Mouse (Mus musculus) T-helper 17 cell (primary cell): Measurements from ENCODE around the gene Nfkbib.

Source experiments
- in situ Hi-C, 2 experiments: fragments of 300-600 bp; cut with MboI, MseI; formaldehyde crosslinking; loops; 1 replicate in 1 of 2; 2 replicates in 1 of 2; pipeline ENCODE4 v1.15.1; 2025; ENCODE audit warnings: high pct_unique_total_duplicates in 2 of 2

Nfkbib gene

DNA sequence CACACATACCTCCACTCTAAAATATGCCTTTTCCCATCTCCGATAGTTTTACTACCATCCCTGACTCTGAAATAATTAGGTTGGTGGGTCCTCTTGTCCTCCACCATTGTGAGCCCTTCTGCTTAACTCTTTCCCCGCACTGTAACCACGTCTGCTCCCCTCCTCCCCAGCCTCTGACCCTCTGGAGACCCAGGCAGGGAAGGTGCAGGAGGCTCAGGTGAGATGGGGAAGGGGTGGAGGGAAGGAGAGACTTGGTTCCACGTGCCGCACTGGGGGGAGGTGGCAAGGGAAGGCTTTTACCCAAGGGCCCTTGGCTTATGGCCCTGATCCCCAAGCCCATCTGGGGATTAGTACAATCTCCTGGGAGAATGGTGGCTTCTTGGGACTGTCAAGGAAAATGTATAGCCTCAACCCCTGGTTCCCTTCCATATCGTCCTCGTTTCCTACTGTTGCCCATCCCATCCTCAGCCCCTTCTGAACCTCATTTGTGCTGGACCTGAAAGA, at the start of gene Nfkbib:
Nfkbib (minus strand) TSS at position 51 of the 504 bp plus-strand sequence.
- in situ Hi-C loops = no loop called here

DNA sequence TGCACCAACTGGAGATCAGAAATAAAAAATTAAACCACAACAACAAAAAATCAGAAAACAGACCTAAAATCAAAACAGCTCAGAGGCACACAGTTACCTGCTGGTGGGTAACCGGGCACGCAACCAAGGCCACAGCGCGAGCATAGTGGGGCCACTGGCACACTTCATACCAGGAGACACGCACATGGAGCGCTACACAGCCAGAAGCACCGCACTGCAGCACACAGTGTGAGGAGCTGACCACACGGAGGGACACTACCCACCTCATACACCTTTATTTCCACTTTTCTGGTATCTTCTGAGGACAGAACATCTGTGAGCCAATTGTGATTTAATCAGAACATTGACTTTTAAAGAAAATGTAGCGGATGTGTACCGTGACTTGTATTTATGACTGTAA, 49.6 kb upstream of the Nfkbib start:
- in situ Hi-C loops = loop anchor here in 1 of 2 experiments (25.0 kb wide), 1 partner anchor 1595 kb away; the partner anchor contains the start of genes Hcst, Nfkbid and Tyrobp

DNA sequence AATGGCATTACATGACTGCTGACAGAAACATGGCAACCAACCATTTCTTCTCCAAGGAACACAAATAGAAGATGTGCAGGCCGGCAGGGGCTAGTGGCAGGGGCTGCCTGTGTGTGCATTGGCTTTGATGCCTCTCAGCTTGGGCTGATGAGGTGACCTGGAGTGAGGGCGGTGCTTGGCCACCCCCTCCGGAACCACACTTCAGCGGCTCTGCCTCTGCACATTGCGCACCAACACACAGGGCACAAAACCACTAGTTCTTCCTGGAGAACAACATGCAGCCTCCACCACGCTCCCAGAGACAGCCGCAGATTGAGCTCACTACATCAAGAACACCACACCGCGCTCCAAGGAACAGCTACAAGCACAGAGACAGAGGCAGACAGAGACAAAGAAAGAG, 48.9 kb upstream of the Nfkbib start:
- in situ Hi-C loops = loop anchor here in 1 of 2 experiments (25.0 kb wide), 1 partner anchor 1596 kb away; the partner anchor contains the start of genes Hcst, Nfkbid and Tyrobp

DNA sequence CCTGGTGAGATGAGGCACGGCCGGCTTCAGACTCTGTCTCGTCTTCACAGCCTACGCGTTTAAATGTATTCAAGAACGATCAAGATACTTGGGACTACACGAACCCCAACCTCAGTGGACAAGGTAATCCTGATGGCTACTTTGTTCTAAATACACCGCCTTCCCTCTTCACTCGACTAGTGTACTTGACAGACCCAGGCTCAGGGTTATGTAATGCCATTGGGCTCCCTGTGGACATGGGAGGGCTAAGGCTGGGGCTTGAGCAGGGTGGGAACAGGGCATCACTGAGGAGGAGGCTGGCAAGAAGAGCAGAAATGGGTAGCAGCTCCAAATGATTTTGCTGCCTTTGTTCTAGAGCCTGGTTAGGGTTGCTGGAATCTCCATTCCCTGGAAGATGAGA, 47.9 kb upstream of the Nfkbib start:
- in situ Hi-C loops = loop anchor here in 1 of 2 experiments (25.0 kb wide), 1 partner anchor 1597 kb away; the partner anchor contains the start of genes Hcst, Nfkbid and Tyrobp

DNA sequence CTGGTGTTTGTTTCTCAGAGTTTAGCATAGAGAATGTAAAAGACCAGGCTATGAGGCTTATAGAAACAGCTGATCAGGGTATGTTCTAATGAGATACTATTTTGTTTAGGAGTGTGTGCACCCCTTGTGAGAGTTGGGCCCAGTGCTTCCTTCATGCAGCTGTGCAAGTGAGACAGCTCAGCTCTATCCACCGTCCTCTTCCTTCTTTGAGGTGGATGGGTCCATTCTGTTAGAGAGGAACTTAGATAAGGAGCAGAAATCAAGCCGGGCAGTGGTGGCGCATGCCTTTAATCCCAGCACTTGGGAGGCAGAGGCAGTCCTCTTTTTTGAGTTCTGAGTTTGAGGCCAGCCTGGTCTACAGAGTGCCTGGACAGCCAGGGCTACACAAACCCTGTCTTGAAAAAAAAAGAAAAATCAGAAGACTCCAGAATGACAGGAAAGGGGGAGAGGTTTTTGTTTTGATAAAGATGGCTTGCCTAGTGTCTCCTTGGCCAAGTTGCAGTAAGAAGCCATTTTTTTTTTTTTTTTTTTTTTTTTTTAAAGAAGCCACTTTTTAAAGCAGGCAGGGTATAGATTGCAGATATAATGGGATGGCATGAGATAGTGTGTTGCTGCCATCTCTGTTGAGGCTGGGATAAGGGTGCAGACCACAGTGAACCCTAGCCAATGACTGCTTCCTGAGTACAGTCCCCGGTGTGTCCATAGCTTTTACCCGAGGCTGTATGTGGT, 47.2 kb upstream of the Nfkbib start:
- in situ Hi-C loops = loop anchor here in 1 of 2 experiments (25.0 kb wide), 1 partner anchor 1598 kb away; the partner anchor contains the start of genes Hcst, Nfkbid and Tyrobp

DNA sequence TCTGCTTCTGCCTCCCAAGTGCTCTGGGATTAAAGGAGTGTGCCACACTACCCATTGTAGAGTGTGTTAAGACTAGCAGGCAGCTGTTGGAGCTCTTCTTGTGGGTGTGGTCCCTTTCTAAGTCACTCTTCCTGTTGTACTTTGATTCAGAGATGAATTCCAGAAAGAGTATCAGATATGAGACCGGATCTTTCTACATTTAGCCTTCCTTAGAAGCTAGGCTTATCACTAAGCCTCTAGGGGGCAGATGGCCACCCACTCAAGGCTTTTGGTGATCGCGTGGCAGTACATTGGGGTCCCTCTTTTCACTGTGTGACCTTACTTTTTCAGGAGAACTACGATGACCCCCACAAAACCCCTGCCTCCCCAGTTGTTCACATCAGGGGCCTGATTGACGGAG, 45.6 kb upstream of the Nfkbib start:
- in situ Hi-C loops = loop anchor here in 1 of 2 experiments (25.0 kb wide), 1 partner anchor 1599 kb away; the partner anchor contains the start of genes Hcst, Nfkbid and Tyrobp

DNA sequence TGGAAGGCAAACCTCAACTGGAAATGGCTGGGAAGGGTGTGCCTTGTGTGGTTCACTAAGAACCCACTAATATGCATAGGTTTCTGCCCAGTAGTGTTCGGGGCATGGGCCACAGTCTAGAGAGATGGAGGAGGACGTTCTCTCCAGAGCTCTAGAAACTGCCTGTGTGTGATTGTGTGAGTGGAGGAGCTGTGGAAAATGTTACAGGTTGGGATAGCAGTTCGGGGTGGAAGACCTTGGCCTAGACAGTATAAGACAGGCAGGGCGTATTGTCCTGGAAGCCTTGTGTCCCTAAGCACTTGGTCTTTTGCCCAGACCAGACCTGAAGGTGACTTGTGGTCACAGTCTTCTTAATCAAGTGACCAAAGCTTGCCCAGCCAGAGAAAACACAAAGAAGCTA, 45.1 kb upstream of the Nfkbib start:
- in situ Hi-C loops = loop anchor here in 1 of 2 experiments (25.0 kb wide), 1 partner anchor 1600 kb away; the partner anchor contains the start of genes Hcst, Nfkbid and Tyrobp

DNA sequence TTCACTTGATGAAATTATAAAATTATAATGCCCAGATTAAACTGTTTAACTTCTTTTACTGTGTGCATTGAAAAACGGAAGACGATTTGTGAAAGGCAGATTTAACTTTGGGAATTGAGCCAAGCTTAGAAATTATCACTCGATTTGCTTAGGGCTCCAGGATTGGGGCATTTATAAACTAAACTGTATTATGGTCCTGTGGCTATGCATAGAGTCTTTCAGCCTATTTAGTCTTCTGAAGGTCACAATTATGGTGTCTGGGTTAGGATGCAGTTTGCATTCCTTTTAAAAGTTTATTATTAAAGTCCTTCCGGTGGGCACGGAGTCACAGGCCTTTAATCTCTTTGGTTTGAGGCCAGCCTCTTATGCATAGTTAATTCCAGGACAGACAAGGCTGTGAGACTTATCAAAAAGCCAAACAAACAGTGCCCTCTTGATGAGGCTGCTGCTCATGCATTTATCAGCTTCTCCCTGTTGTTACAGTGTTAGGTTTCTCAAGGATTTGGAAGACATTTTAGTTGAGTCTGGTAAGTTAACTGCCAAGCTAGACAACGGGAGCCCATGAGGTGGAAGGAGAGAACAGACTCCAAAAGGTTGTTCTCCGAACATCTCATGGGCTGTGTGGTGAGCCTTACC, 44.4 kb upstream of the Nfkbib start:
- in situ Hi-C loops = loop anchor here in 1 of 2 experiments (25.0 kb wide), 1 partner anchor 1601 kb away; the partner anchor contains the start of genes Hcst, Nfkbid and Tyrobp

DNA sequence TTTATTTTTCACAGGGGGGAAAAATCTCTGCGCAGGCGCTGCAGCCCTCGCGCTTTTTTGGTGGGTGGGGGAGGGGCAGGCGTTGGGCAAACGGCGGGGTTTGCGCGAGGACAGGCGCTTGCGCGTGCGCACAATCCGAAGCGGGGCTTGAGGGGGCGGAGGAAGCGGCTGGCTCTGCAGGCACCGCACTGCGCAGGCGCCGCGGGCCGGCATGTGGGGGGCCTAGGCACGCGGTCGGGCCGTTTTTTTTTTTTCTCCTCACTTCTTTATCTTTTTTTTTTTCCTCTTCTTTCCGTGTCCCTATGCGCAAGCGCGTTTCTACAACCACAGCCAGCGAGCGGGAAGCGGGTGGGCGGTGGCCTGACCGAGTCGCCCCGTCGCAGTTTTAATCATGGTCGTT, 43.9 kb upstream of the Nfkbib start:
- in situ Hi-C loops = loop anchor here in 1 of 2 experiments (25.0 kb wide), 1 partner anchor 1601 kb away; the partner anchor contains the start of genes Hcst, Nfkbid and Tyrobp

DNA sequence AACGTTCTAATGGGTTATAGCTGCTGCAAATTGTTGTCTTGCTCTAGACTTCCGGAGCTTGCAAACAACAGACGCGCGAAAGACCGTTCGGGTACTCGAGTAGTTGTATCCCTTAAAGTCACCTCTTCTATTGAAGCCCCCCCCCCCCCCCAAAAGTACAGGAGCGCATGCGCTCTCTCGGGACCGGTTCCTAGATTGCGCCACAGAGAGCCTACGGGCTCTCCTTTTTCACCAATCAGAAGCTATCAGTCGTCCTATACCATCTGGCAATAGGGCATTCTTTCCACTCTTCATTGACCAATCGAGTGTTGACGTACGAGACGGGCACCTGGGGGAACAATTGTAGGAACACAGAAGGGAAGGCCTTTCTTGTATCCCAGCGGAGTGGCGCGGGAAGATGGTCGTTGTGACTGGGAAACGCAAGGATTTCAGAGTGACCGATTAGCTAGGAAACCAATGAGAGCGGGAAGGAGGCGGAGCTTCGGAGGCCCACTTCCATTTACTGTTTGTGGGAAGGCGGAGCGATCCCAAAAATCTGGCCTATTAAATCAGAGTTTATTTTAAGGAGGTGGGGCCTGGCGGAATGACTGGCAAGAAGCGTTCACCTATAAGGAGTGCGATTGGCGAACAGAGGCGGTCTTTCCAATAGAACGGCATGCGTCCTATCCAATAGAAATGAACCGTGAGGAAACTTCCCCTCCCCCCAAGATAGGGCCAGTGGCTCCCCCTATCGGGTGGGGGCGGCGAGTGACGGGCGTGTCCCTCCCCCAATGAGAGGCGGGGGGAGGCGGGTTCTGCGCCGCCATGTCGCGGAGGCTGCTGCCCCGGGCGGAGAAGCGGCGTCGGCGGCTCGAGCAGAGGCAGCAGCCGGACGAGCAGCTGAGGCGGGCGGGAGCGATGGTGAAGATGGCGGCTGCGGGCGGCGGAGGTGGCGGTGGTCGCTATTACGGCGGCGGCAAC, 43.1 kb upstream of the Nfkbib start:
- in situ Hi-C loops = loop anchor here in 1 of 2 experiments (25.0 kb wide), 1 partner anchor 1602 kb away; the partner anchor contains the start of genes Hcst, Nfkbid and Tyrobp

DNA sequence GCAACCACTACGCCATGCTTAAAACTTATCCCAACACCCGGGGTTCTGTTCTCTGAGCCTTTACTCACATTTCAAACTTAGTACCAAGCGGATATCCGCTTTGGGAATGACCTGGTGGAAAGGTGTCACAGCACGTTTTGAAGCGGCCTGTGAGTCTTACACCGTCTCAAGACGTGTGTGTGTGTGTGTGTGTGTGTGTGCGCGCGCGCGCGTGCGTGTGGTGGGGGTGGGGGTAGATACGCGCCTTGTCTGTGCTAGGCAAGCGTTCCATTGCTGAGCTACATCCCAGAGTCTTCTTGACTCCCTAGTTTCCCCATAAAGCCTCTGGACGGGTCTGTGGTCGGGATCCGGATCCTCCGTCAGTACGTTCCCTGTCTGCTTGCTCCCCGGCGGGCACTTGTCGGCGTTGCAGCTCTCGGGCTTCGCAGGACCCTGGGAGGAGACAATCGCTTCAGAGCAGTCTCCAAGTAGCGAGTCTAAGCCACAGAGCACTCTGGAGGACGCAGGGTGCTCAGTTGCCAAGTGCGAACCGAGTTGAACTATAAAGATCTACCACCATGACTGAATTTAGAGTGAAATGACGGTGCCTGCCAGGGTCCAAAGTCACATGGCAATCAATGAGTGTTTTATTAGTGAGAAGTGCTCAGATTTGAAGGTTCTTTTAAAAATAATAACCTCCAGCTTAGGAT, 42.2 kb upstream of the Nfkbib start:
- in situ Hi-C loops = loop anchor here in 1 of 2 experiments (25.0 kb wide), 1 partner anchor 1603 kb away; the partner anchor contains the start of genes Hcst, Nfkbid and Tyrobp

DNA sequence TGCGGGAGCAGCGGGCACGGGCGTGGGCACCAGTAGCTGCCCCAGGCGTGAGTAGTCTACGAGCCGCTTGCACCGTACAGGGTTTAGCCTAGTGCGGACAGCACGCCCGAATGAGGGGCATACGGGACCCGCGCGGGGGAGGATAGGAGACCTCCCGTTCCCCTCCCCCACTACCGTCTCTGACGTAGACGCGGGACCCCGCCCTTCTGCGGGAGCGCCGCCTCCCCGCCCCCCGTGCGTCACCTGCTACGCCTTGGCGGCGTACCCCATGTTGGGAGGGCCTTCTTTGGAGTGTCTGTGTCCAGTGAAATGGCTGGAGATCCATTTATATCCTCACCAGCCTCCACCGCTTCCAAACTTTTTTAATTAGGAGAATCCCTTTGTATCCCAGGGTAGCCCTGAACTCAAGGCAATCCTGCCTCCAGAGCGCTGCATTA, 41.7 kb upstream of the Nfkbib start:
- in situ Hi-C loops = loop anchor here in 1 of 2 experiments (25.0 kb wide), 1 partner anchor 1603 kb away; the partner anchor contains the start of genes Hcst, Nfkbid and Tyrobp

DNA sequence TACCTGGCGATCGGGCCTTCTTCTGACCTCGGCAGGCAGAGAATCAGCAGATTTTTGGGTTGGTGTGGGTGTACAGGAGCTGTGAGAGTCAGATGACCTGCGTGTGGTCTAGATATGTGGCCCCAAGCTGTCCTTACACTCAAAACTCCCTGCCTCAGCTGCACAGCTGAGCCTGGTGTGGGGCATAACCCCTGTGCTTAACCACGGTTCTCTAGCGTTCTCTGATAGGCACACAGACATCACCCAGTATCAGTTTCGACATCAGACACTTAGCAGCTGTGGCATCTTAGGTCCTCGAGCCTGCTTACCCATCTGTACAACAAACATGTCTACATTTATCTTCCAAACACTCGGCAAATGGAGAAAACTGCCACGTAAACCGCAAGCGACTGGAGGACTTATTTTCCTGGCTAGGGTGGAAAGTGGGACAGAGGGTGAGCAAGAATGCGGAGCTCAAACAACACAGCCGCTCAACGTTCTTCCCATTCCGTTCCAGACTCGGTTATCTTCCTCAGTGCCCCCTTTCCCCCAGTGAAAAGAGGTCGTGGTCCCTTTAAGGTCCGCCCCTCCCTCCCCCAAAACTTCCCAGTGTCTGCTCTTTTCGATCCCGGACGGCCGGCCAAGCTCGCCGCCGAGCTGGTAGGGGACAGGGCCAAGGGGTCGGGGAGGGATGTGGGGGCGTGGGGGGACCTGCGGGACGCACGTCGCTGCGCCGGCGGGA, 41.1 kb upstream of the Nfkbib start, which contains the start of gene Hnrnpl:
Hnrnpl (plus strand) TSS at position 321 of the 721 bp plus-strand sequence.
- in situ Hi-C loops = loop anchor here in 1 of 2 experiments (25.0 kb wide), 1 partner anchor 1604 kb away; the partner anchor contains the start of genes Hcst, Nfkbid and Tyrobp

DNA sequence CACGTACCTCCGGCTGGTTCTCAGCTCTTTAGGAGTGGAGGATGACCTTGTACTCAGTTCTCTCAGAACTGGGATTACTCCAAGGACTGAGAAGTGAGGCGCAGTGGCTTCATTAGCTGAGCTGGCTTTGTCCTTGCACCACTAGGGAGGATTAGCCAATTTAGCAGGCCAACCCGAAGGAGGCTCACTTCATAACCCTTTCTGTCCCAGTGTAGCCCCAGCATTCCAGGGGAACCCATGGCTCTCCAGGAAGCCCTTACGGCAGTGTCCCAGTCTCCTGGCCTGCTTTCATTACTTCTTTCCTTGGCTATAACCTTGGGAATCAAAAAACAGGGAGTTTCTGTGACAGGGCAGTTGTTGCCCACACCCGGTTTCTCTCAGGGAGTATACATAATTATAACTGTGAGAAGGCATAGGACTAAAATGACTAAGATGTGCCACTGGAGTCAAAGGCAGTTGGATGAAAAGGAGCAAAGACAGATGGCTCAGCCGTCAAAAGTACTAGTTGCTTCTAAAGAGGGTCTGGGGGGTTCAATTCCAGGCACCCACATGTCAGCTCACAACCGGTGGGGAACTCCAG, 40.4 kb upstream of the Nfkbib start:
- in situ Hi-C loops = loop anchor here in 1 of 2 experiments (25.0 kb wide), 1 partner anchor 1605 kb away; the partner anchor contains the start of genes Hcst, Nfkbid and Tyrobp

DNA sequence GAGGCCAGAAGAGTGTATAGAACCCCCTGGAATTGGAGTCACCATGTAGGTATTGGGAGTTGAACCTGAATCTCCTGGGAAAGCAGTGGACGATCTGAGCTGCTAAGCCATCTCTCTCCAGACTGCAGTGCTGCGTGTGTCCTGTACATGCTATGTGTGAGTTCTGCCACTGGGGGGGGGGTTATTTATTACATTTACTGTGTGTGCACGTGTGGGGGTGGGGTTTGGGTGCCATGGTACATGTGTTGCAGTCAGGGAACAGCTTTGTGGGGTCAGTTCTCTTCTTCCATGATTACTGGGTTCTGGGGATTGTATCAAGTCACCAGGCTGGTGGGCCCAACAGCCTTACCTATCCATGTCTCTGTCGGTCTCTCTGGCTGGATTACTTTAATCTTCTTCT, 39.6 kb upstream of the Nfkbib start:
- in situ Hi-C loops = loop anchor here in 1 of 2 experiments (25.0 kb wide), 1 partner anchor 1605 kb away; the partner anchor contains the start of genes Hcst, Nfkbid and Tyrobp

DNA sequence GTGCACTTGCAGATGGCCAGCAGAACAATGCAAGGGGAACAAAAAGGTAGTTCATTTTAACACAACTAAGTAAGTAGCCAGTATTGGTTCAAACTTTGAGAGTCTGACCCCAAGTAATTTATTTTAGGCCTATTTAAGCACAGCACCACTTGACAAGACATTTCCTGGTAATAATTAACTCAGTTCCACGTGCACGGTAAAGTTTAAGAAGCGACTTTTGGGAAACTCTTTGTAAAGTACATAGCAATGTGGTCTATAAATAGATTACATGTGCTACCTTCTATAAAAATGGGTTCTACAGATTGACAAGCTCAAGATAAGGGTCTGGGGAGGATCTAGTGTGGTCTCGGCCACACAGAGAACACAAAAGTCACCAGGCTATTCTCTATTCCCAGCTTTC, 36.4 kb upstream of the Nfkbib start:
- in situ Hi-C loops = loop anchor here in 1 of 2 experiments (25.0 kb wide), 1 partner anchor 1609 kb away; the partner anchor contains the start of genes Hcst, Nfkbid and Tyrobp

DNA sequence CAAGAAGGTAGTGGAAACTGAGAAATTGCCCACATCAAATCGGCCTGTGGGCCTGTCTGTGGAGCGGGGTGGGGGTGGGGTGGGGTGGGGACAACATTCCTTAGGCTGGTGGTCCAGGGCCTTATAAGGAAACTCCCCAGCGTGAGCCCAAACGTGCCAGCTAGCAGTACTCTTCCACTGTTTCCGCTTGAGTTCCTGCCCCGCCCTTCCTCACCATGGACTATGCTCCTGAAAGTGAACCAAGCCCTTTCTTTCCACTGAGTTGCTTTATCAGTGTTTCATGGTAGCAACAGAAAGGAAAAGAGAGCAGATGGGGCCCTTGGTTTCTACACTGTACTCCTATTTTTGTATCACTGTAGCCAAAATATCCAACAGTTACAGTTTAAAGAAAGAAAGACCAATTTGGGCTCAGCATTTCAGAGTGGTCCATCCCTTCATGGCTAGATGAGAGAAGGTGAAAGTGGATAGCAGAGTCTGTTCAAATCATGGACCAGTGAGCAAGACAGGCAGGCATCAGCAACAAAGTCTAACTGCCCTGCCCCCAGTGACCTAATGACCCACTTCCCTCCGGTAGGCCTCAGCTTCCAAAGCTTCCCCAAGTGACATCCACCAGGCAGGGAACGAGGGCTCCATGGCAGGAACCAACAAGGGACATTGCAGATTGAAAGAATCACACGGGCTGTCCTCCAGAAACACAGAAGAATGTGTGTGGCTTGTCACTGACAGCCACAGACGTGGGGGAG, 35.7 kb upstream of the Nfkbib start:
- in situ Hi-C loops = loop anchor here in 1 of 2 experiments (25.0 kb wide), 1 partner anchor 1609 kb away; the partner anchor contains the start of genes Hcst, Nfkbid and Tyrobp
